Mouse (Mus musculus) midbrain, embryonic 14.5 days (tissue): ENCODE measurements around the gene Gm14391. TPM values are rescaled to one million over a fixed set of nuclear protein-coding genes. Genes with fewer than 3 reads are reported as not detected.
"Not testable (repeated sequence)": the region's sequence is repeated elsewhere in the genome, so short reads cannot be mapped to it uniquely, and the experiment has no call there.

ENCODE experiments used
- ATAC-seq: fragments of 200-750 bp; cut with Nextera tagmentation; 2 replicates; pipeline ENCODE4 v1.8.0; 2017; ENCODE audit warnings: moderate number of reproducible peaks, moderate library complexity; ENCODE audit not compliant: low FRiP score, low TSS enrichment
- DNase-seq: peaks from one replicate; pipeline ENCODE4 v3.0.0-alpha.2; 2015
- H3K27ac ChIP-seq: fragments of 300-500 bp; sonication (generic); replicated peaks from 2 replicates; pipeline ENCODE4 v1.5.1; 2014; ENCODE audit warnings: mild to moderate bottlenecking, low read depth, low read length, moderate library complexity
- H3K27me3 ChIP-seq: fragments of 300-500 bp; sonication (generic); 2 replicates; pipeline ENCODE4 v1.6.1; 2014; ENCODE audit warnings: low read length, control low read depth, mixed read lengths; ENCODE audit not compliant: control insufficient read depth, insufficient read depth
- H3K36me3 ChIP-seq: fragments of 300-500 bp; sonication (generic); 2 replicates; pipeline ENCODE4 v1.6.1; 2014; ENCODE audit warnings: low read length, control low read depth; ENCODE audit not compliant: control insufficient read depth, insufficient read depth
- H3K4me1 ChIP-seq: fragments of 300-500 bp; sonication (generic); 2 replicates; pipeline ENCODE4 v1.6.1; 2014; ENCODE audit warnings: mild to moderate bottlenecking, antibody characterized with exemption, low read length, control low read depth; ENCODE audit not compliant: control insufficient read depth, insufficient read depth
- H3K4me2 ChIP-seq: fragments of 300-500 bp; sonication (generic); 2 replicates; pipeline ENCODE4 v1.6.1; 2014; ENCODE audit warnings: mild to moderate bottlenecking, low read length, moderate library complexity
- H3K4me3 ChIP-seq: fragments of 300-500 bp; sonication (generic); replicated peaks from 2 replicates; pipeline ENCODE4 v1.5.1; 2014; ENCODE audit warnings: low read depth, low read length
- H3K9ac ChIP-seq: fragments of 300-500 bp; sonication (generic); replicated peaks from 2 replicates; pipeline ENCODE4 v1.6.1; 2014; ENCODE audit warnings: mild to moderate bottlenecking, low read length, moderate library complexity
- H3K9me3 ChIP-seq: fragments of 300-500 bp; sonication (generic); 2 replicates; pipeline ENCODE4 v1.6.1; 2016; ENCODE audit warnings: low read length, control low read depth, mixed read lengths; ENCODE audit not compliant: control insufficient read depth
- whole genome bisulfite sequencing: fragments of 180-500 bp; shearing (Covaris S2); extraction: QIAGEN DNeasy Blood & Tissue Kit; methylation state at CpG from one replicate; pipeline ENCODE4 v1.1.7; 2014; 5-methylcytosine and 5-hydroxymethylcytosine counted together
- polyA plus RNA-seq: library from polyadenylated mRNA; unstranded; fragments of >200 nt; fragmentation: Nextera tagmentation; extraction: Ambion mirVana; gene quantifications from 2 replicates; pipeline ENCODE4 v1.2.1, GENCODE M21; 2014

Gm14391 gene
- 13.3 and 14.3 TPM in 2 replicates for polyA plus RNA-seq

GRCm38 (mm10) chr2:175206732-175207131, at the start of gene Gm14391:
Gm14391 (minus strand) TSS chr2:175206917.
- no CpG with 5 or more reads among the region's 7 CpGs for WGBS
- not testable (repeated sequence) for H3K4me1 ChIP-seq, DNase-seq

DNA sequence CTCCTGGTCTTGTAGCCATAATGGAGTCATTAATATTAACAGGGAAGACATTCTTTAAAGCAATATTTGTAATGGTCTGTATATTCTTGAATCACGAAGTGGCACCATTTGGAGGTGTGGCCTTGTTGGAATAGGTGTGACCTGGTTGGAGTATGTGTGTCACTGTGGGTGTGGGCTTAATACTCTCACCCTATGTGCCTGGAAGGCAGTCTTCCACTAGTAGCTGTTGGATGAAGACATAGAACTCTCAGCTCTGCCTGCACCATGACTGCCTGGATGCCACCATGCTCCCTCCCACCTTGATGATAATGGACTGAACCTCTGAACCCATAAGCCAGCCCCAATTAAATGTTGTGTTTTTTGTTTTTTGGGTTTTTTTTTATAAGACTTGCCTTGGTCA, 27.7 kb downstream of the Gm14391 start:
- not testable (repeated sequence) for H3K9ac ChIP-seq, ATAC-seq, H3K27me3 ChIP-seq, H3K36me3 ChIP-seq, H3K4me2 ChIP-seq, H3K4me3 ChIP-seq, H3K4me1 ChIP-seq, DNase-seq, H3K9me3 ChIP-seq, H3K27ac ChIP-seq
- 46% methylated on average over 1 of the region's 1 CpGs for WGBS

More at GRCm38 (mm10) chr2:175206732-175207131, at the start of gene Gm14391:
- not testable (repeated sequence) for H3K4me3 ChIP-seq, H3K27ac ChIP-seq, H3K9me3 ChIP-seq, H3K36me3 ChIP-seq, H3K4me2 ChIP-seq, ATAC-seq, H3K27me3 ChIP-seq, H3K9ac ChIP-seq

DNA sequence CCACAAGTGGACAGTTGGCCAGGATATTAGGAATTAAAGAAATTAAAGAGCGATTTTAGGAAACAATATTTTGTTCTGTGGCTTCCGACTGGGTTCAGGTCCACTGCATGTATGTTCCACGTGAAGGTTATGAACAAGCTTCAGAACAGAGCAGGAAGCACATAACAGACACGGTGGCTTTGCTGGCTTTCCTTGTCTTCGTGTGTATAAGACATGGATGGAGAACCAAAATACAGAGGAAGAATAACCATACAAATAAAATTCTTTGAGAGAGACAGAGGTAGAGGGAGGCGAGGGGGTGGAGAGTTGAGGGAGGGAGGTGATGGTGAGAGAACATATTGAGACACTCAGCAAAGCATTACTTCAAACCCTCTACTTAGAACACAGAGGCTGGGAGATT, 30.4 kb downstream of the Gm14391 start:
- H3K27ac ChIP-seq, result no peak overlapping the region
- H3K9me3 ChIP-seq, result no peaks in the 10 kb centered on the region
- H3K9ac ChIP-seq, result no peak overlapping the region
- no peaks in the 10 kb centered on the region for H3K27me3 ChIP-seq
- WGBS, result 85% methylated on average over 6 of the region's 6 CpGs
- H3K4me3 ChIP-seq, result no peak overlapping the region
- no peak overlapping the region for H3K4me2 ChIP-seq
- ATAC-seq (no peak), DNase-seq (no peak)
- H3K4me1 ChIP-seq, result no peaks in the 10 kb centered on the region
- H3K36me3 ChIP-seq, result no peaks in the 10 kb centered on the region

DNA sequence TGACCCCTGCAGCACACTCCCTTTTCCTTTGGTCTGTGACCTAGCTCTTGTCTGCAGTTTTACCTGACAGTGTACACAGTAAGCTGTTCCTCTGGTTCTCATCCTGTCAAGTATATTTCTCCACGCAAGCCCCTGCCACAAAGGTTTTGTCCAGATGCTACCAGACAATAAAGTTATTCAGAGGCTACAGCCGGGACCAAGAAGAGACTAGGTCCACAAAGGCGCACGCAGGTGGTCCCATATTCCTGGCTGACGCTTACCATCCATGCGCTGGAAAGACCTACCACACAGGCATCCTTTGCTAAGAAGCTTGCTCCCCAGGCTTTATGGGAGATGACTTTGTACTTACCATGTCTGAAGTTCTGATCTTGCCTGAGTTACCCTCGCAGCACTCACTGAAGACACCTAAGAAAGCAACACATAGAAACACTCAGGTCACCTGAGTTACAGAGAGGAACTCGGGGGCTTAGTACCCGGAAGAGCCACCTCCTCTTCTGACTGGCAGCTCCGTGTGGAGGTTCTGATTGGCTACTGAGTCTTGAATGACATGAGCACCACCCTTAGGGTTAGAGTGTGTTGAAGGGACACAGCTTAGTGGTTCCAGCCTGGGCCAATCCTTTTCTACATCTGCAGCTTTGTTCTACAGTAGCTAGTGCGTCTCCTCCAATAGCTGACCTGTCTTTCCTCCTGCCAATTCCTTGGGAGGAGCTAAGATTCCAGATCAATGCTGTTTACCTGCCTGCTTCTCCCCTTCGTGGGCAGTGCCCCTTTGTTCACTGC, 31.1 kb downstream of the Gm14391 start, which contains the start of gene Gm14443:
Gene Gm14443 (minus strand): TSS at position 471 of the 780 bp plus-strand sequence.
- not testable (repeated sequence) for H3K9ac ChIP-seq, H3K4me1 ChIP-seq, H3K4me3 ChIP-seq, DNase-seq, H3K27me3 ChIP-seq, ATAC-seq, H3K9me3 ChIP-seq, H3K36me3 ChIP-seq, H3K4me2 ChIP-seq, H3K27ac ChIP-seq
- 80% methylated on average over 12 of the region's 12 CpGs for WGBS

DNA sequence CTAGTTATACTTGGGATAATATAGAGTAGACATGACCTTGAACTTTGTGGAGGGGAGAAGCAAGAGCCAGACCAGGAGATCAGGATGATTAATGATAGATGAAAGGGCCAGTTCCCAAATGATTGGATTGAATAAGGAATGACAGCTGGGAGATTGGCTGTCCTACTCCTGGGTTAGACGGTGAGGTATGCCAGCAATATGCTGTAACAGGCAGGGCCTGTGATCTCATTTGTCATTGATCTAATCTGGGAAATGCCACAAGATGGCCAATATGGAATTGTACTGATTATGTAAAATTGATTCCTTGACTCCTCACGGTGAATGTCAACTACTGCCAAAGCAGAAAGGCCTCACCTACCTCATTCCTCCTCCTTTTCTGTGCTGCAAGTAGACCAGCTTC, 32.7 kb downstream of the Gm14391 start:
- WGBS, result 86% methylated on average over 2 of the region's 2 CpGs
- H3K27me3 ChIP-seq, result not testable (repeated sequence)

GRCm38 (mm10) chr2:175172906-175173595, 33.7 kb downstream of the Gm14391 start:
- H3K9ac ChIP-seq, ATAC-seq, H3K9me3 ChIP-seq, H3K4me2 ChIP-seq, DNase-seq, H3K27ac ChIP-seq, H3K36me3 ChIP-seq, H3K27me3 ChIP-seq, H3K4me3 ChIP-seq, H3K4me1 ChIP-seq: not testable (repeated sequence)
- 87% methylated on average over 3 of the region's 3 CpGs for WGBS

More for the DNA sequence above, 32.7 kb downstream of the Gm14391 start:
- H3K36me3 ChIP-seq, H3K27ac ChIP-seq, ATAC-seq, H3K9me3 ChIP-seq, H3K4me2 ChIP-seq, DNase-seq, H3K9ac ChIP-seq, H3K4me3 ChIP-seq, H3K4me1 ChIP-seq: not testable (repeated sequence)

DNA sequence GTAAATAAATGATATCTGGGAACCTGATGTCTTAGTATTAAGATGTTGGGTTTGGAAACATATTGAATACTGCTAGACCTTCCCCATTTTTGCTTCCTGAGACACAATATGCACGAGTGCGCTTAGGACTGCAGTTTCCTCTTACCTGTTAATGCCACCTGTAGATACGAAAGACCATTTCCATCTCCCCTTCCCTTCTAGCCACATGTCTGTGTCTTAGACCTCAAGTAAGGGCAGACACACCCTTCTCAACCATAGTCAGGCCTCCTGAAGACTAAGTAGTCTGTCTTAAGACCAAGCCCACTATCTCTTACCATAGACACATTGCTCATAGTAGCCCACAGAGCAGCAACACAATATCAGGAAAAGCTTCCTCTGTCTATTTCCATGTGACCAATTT, 34.6 kb downstream of the Gm14391 start:
- Histone ChIP-seq H3K36me3 (no peaks in the 10 kb centered on the region), H3K9ac (no peak overlapping the region)

GRCm38 (mm10) chr2:175166870-175167269, 39.8 kb downstream of the Gm14391 start:
- not testable (repeated sequence) for H3K9ac ChIP-seq, H3K27ac ChIP-seq, H3K4me1 ChIP-seq, ATAC-seq, H3K4me2 ChIP-seq, H3K4me3 ChIP-seq, H3K9me3 ChIP-seq, H3K27me3 ChIP-seq, DNase-seq, H3K36me3 ChIP-seq
- 92% methylated on average over 2 of the region's 2 CpGs for WGBS

More for the DNA sequence above, 34.6 kb downstream of the Gm14391 start:
- H3K4me1 ChIP-seq, result no peaks in the 10 kb centered on the region
- H3K4me3 ChIP-seq, result no peak overlapping the region
- H3K27me3 ChIP-seq, result no peaks in the 10 kb centered on the region
- DNase-seq, result no peak
- no peak overlapping the region for H3K27ac ChIP-seq
- WGBS, result 89% methylated on average over 3 of the region's 3 CpGs
- no peak for ATAC-seq
- H3K4me2 ChIP-seq, result no peak overlapping the region
- no peaks in the 10 kb centered on the region for H3K9me3 ChIP-seq
